Mouse (Mus musculus) lung, postnatal 10 days (tissue): ENCODE results near the gene Galns.
A peak's percentile ranks its signal among the peaks of the same experiment; 100 is the strongest.

Experiments
- DNase-seq: peaks from one replicate; pipeline ENCODE4 v3.0.0; 2021

Gene Galns

GRCm38 (mm10) chr8:122611295-122612133 is at the start of gene Galns, which contains the start of gene Trappc2l:
Galns (minus strand) TSS chr8:122611463.
Trappc2l (plus strand) TSS chr8:122611640.
- peak; percentile 97 for DNase-seq

DNA sequence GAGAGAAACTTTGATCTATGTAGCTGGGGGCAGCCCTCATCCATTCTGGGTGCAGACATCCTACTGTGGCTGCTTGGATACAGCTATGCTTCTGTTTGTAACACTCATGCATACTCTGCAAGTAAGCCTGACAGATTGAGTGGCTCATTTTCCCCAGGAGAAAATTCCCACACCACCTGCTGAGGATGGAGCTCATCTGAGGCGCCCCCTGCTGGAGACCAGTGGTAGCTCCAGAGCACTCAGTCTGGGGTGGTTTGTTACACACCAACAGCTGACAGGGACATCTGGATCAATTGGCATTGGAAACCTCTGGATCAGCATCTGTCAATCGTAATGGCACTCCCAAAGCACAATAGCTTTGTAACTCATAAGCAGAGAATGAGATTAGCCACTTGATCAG is 48.8 kb upstream of the Galns start:
- no peak for DNase-seq

- DNase-seq: no peak
Measured at GRCm38 (mm10) chr8:122658807-122659160, 47.5 kb upstream of the Galns start.

DNA sequence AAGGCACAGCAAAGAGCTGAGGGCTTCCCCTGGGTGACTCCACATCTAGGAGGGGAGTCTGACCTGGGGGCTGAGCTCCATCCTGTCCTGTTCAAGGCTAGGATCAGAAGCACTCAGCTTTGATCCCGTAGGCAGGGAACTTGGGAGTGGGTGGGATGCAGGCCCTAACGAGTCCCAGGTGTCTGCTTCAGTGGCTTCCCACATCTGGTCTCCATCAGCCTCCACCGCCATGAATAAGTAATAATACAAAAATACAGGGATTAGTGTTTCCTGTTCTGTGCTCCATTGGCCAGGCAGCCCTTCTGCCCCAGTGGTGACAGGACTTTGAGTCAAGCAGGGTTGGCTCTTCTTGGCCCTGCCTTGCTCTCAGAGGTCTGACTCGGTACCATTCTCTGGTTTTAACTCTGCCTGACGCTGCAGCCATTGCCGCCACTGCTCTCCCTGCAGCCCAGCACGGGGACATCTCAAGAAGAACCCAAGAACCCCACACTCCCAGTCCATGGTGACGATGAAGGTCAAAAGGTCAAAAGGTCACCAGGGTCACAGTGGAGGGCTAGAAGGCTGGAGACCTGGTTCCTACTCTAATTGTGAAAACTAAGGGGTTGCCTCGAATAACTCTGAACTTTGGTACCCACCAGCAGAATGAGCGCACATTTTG is 47.0 kb upstream of the Galns start:
- DNase-seq: no peak

- peak; percentile 82 for DNase-seq
Measured at GRCm38 (mm10) chr8:122656056-122656999, 45.1 kb upstream of the Galns start.

- peak; percentile 90 for DNase-seq
Measured at GRCm38 (mm10) chr8:122654768-122655167, 43.5 kb upstream of the Galns start.

GRCm38 (mm10) chr8:122652643-122653042 is 41.4 kb upstream of the Galns start:
- DNase-seq: no peak

GRCm38 (mm10) chr8:122651326-122651921 is 40.2 kb upstream of the Galns start:
- DNase-seq: no peak

GRCm38 (mm10) chr8:122648192-122648970 is 37.1 kb upstream of the Galns start:
- DNase-seq: no peak

GRCm38 (mm10) chr8:122646337-122646736 is 35.1 kb upstream of the Galns start:
- DNase-seq: no peak

- no peak for DNase-seq
Measured at GRCm38 (mm10) chr8:122644175-122644954, 33.1 kb upstream of the Galns start.

GRCm38 (mm10) chr8:122642071-122642470 is 30.8 kb upstream of the Galns start:
- peak; percentile 78 for DNase-seq

GRCm38 (mm10) chr8:122641406-122641805 is 30.1 kb upstream of the Galns start:
- no peak for DNase-seq

- DNase-seq: no peak
Measured at GRCm38 (mm10) chr8:122640825-122641224, 29.6 kb upstream of the Galns start.

DNA sequence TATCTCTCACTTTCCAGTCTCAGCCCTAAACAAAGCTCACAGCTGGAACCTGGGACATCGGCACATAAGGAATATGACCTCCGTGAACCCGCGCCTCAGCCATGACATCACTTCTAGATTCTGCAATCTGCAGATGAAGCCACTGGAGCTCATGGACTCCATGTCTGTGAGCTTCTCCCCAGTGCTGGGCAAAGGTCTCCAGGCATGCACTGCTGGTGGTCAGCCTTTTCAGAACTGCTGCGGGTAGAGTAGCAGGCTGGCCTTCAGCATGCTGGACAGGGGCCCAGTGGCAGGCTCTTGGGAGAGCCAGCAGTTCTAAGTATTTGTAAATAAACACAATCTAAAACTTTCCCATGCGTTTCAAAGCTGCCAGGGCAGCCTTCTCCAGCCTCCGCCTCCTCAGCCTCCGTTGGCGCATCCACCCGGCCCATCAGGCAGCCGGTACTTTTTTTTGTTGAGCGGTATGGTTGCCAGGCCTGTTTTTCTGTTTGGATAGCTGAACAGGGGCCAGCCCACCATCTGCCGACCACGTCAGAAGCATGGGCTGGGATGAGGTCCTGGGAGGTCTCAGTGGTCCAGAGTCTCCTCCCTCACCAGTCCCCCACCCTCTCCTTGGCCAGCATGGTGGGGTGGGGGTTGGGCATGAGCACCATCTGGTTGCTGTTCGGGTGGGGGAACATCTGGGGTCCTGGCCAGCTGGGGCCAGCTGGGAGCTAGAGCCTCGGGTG is 28.4 kb upstream of the Galns start:
- DNase-seq: peak; percentile 90

DNA sequence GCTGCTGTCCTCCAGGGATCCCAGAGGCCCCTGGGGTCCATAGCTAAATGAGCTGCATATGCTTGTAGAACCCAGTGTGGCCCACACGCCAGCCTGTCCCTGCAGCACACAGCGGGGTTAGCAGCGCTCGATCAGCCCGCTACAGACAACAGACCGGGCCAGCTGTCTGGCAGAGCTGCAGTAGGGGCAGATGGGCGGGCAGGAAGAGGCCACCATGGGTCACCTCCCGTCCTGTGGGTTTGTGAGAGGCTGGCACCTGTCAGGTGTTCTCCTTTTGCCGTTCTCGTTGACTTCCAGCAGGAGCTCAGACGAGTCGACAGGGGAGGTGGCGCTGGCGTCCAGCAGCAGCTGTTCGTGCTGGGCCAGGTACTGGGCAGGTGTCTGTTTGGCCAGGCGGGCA is 27.3 kb upstream of the Galns start:
- DNase-seq: peak; percentile 29

DNA sequence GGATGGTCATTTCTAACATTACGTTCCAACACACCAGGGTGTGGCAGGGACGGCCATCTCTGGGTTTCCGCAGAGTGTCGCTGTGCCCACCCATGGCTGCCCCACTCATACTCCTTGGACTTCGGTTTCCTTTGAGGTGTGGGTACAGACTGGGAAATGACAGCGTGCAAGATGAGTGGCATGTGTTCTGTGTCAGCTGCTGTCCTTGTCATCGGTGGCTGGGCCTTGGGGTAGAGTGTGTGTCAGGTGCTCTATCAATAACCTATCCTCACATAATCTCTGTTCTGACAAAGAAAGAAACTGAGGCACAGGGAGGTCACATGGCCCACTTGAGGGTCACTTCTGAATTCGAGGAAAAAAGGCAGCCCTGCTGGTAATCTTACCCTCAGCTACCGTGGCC is 26.0 kb upstream of the Galns start:
- DNase-seq: no peak

- DNase-seq: no peak
Measured at GRCm38 (mm10) chr8:122636803-122637175, 25.5 kb upstream of the Galns start.

DNA sequence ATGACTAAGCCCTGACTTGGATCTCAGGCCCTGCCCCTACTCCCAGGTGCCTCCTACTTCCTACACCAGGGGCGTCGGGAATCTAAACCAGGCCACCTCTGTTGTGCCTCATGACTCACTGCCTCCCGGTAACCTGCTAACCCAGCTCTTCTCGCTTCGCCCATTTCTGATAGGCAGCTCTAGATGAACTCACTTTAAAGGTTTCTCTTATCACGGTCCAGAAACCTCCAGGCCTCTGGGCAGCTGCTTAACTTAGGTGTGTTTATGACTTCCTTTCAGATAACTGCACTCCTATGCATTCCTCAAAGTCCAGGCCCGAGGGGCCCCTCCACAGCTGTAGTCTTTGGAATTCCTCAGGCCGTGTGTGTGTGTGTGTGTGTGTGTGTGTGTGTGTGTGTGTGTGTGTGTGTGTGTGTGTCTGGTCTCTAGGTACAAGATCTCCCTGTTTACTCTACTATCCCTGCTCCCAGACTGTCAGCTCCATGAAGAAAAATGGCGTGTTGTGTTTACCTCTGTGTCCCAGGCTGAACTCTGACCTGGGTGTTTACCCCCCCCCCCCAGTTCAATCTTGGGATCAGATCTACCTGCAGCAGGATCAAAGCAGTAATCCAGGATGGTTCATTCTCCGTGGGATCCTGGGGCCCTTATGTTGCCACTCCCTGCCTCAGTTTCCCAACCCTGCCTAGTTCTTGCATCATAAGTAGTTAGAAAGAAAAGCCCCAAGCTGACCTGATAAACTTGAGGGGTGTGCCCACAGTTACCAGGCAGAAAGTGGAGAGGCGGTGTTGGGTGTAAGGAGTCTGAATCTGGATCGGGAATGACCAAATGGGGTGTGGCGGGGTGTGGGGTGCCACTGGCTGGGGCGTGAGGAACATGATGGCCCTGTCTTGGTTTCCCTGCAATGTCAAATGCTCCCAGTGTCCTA is 24.9 kb upstream of the Galns start:
- DNase-seq: peak; percentile 24
